Mouse (Mus musculus) lung, embryonic 14.5 days (tissue): Measurements from ENCODE around the gene Ranbp17. TPM values are rescaled to one million over a fixed set of nuclear protein-coding genes. Genes with fewer than 3 reads are reported as not detected.

ENCODE experiments used
- ATAC-seq: fragments of 200-750 bp; cut with Nextera tagmentation; 2 replicates; pipeline ENCODE4 v1.8.0; 2017; ENCODE audit warnings: mild to moderate bottlenecking, moderate TSS enrichment, moderate library complexity; ENCODE audit not compliant: insufficient read depth
- DNase-seq: peaks from one replicate; pipeline ENCODE4 v3.0.0-alpha.2; 2015
- H3K27ac ChIP-seq: fragments of 300-500 bp; sonication (generic); 2 replicates; pipeline ENCODE4 v1.5.1; 2014; ENCODE audit warnings: low read depth, mild to moderate bottlenecking, moderate library complexity
- H3K27me3 ChIP-seq: fragments of 300-500 bp; sonication (generic); 2 replicates; pipeline ENCODE4 v1.6.1; 2014; ENCODE audit warnings: low read length, control low read depth; ENCODE audit not compliant: insufficient read depth
- H3K36me3 ChIP-seq: fragments of 300-500 bp; sonication (generic); 2 replicates; pipeline ENCODE4 v1.6.1; 2014; ENCODE audit warnings: control low read depth; ENCODE audit not compliant: insufficient read depth
- H3K4me1 ChIP-seq: fragments of 300-500 bp; sonication (generic); 2 replicates; pipeline ENCODE4 v1.6.1; 2014; ENCODE audit warnings: antibody characterized with exemption, control low read depth; ENCODE audit not compliant: insufficient read depth
- H3K4me2 ChIP-seq: fragments of 300-500 bp; sonication (generic); 2 replicates; pipeline ENCODE4 v1.6.1; 2014; ENCODE audit warnings: mild to moderate bottlenecking
- H3K4me3 ChIP-seq: fragments of 300-500 bp; sonication (generic); 2 replicates; pipeline ENCODE4 v1.5.1; 2014; ENCODE audit warnings: low read depth, low read length
- H3K9ac ChIP-seq: fragments of 300-500 bp; sonication (generic); 2 replicates; pipeline ENCODE4 v1.6.1; 2014
- H3K9me3 ChIP-seq: fragments of 300-500 bp; sonication (generic); 2 replicates; pipeline ENCODE4 v1.6.1; 2016; ENCODE audit warnings: low read depth, low read length, control low read depth
- CTCF ChIP-seq: IDR thresholded peaks from 2 replicates; pipeline ENCODE4 v1.5.1; 2016; ENCODE audit warnings: antibody characterized with exemption, low read depth
- WGBS: fragments of 180-500 bp; shearing (Covaris S2); extraction: QIAGEN DNeasy Blood & Tissue Kit; methylation state at CpG from one replicate; pipeline ENCODE4 v1.1.7; 2014; 5-methylcytosine and 5-hydroxymethylcytosine counted together
- polyA plus RNA-seq: library from polyadenylated mRNA; unstranded; fragments of >200 nt; fragmentation: Nextera tagmentation; extraction: Ambion mirVana; gene quantifications from 2 replicates; pipeline ENCODE4 v1.2.1, GENCODE M21; 2014

The Ranbp17 gene
- polyA plus RNA-seq, 1 experiment from 2014 or later: 6.5 TPM

DNA sequence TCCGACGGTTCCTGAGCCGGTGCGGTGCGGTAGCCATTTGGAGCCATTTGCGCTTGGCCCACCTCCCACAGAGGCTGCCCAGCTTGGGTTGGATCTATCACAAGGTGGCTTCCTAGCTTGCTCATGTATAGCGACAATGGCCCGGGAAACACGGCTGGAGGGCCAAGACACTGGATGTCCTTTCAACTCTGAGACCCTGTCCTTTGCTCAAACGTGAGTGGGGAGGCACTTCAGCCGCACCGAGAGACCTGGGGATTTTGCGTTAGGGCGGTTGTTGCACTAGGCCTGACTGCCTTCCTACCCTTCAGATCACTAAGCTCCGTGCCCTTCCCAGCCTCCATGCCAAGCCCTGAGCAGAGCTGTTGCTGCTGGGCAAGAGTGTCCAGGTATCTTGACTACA, 315.9 kb downstream of the Ranbp17 start:
- no peaks in the 10 kb centered on the region for H3K9me3 ChIP-seq
- H3K4me2 ChIP-seq: no peak overlapping the region
- DNase-seq (no peak), ATAC-seq (no peak)
- H3K4me1 ChIP-seq: no peaks in the 10 kb centered on the region
- peaks cover 96% of the 10 kb centered on the region for H3K27me3 ChIP-seq
- H3K36me3 ChIP-seq: no peaks in the 10 kb centered on the region
- H3K4me3 ChIP-seq: no peak overlapping the region
- no peak for TF ChIP-seq CTCF
- WGBS: 30% methylated on average over 15 of the region's 15 CpGs
- H3K27ac ChIP-seq: no peak overlapping the region
- H3K9ac ChIP-seq: no peak overlapping the region

DNA sequence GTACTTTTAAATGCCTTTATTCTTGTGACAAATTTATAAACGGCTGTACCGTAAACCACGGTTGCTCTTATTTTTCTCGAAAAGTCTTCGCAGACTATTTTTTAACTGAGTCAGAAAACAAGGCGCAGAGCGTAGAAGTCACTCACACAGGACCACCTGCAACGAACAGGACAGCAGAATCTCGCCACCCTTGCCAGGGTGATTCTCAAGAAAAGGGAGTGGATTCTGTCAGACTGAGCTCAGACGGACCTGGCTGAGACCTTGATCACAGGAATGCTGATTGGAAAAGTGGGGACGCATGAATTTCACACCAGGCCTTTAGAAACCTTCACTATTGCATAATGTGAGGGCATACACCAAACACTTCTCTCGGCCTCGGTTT, 316.4 kb downstream of the Ranbp17 start:
- no peaks in the 10 kb centered on the region for H3K9me3 ChIP-seq
- H3K9ac ChIP-seq: no peak overlapping the region
- H3K36me3 ChIP-seq: no peaks in the 10 kb centered on the region
- H3K4me3 ChIP-seq: no peak overlapping the region
- ATAC-seq: no peak
- H3K27ac ChIP-seq: no peak overlapping the region
- DNase-seq: no peak
- no peaks in the 10 kb centered on the region for H3K4me1 ChIP-seq
- no peak for TF ChIP-seq CTCF
- peaks cover 95% of the 10 kb centered on the region for H3K27me3 ChIP-seq
- H3K4me2 ChIP-seq: no peak overlapping the region
- WGBS: 31% methylated on average over 13 of the region's 13 CpGs

DNA sequence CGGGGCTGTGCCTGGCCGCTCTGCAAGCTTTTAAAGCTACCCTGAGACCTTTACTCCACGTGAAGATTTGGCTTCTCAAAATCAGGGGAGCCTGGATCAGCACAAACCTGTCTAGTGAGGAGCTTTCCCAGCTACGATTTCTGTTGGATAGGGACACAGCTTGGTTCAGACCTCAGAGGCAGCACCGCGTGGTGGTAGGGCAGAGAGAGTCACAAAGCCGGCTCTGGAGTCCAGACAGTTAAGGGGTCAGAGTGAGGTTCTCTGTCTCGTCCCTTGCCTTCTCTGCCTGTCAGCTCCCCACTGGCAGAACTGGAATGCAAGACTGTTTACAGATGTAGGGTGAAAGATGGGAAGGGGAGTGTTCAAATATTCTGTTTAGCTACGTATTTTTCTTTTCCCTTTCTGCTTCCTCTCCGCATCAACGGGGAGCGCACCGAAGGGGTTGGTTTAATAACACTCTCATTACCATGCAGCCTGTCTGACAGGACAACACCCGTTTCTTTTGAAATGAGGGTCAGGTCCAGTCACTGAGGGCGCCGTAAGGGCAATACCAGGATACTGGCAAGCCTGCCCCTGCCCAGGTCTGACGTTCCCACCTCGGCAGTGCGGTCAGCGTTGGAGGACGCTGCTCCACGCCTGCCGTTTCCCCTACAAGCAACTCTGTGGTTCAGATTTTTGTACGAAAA, 317.0 kb downstream of the Ranbp17 start:
- WGBS: 18% methylated on average over 24 of the region's 24 CpGs
- no peak overlapping the region for H3K4me3 ChIP-seq
- no peak for TF ChIP-seq CTCF
- peaks cover 95% of the 10 kb centered on the region for H3K27me3 ChIP-seq
- ATAC-seq (no peak), DNase-seq (no peak)
- no peak overlapping the region for H3K9ac ChIP-seq
- no peaks in the 10 kb centered on the region for H3K36me3 ChIP-seq
- H3K4me1 ChIP-seq: no peaks in the 10 kb centered on the region
- no peak overlapping the region for H3K4me2 ChIP-seq
- no peaks in the 10 kb centered on the region for H3K9me3 ChIP-seq
- no peak overlapping the region for H3K27ac ChIP-seq

DNA sequence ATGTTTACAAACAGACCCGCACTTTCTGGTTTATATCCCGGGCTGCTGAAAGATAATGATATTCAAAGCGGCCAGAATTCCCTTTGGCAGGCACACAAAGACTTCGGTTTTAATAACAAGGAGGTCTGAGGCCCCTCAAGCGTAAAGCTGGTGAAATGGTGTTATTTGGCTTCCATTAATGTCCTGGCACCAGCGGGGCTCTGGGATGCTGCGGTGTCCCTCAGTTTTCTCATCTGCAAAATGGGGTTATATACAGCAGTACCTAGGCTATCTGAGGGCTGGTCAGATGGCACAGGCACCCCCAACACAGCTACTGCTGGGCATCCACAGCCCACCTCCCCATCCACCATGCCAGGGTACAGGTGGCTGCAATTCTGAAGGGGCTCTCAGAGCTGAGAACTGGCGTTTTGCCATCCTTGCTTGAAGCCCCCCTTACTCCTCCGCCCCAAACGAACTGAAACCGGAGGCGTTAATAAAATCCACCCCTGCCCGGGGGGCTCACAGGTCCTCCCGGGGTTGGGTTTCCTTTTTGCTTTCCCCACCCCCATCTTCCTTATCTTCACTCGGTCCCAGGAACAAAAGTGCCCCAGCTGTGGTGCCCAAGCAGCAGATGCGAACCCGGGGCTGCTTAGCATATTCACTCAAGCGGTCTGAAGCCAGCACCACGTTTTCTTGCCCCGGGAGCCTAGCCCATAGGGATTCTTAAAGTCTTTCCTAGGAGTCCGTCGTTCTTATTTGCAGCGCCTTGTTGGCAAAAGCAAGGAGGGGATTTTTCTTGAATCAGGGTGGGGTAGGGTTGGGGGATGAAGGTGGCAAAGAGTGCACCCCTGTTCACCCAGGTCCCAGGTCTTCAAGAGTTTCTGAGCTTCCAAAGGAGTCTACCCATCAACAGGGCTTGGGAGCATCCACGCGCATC, 317.8 kb downstream of the Ranbp17 start:
- WGBS: 5% methylated on average over 25 of the region's 25 CpGs

DNA sequence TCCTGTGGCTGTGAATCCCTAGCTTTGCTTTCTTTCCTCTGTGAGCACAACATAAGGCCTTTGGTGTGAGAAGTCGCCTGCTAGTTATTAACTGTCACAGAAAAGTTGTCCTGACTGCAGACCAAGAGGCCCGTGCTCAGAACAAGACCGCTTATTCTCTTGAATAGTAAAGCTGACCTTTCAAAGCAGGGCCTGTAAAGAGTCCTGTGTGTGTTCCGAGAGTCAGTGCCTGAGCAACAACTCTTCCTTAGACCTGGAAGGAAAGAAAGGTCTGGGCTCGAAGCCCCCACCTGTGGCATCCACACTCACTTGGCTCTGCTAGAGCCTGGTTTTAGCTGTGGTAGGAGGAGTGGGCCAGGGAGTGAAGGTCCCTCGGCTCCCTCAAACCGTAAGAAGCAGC, 318.5 kb downstream of the Ranbp17 start:
- 27% methylated on average over 7 of the region's 7 CpGs for WGBS
- Histone ChIP-seq H3K4me3 (no peak overlapping the region), H3K36me3 (no peaks in the 10 kb centered on the region), H3K27ac (no peak overlapping the region), H3K9me3 (no peaks in the 10 kb centered on the region), H3K27me3 (peaks cover 88% of the 10 kb centered on the region), H3K4me1 (no peaks in the 10 kb centered on the region), H3K4me2 (no peak overlapping the region), H3K9ac (no peak overlapping the region)
- ATAC-seq: no peak
- TF ChIP-seq CTCF: no peak
- DNase-seq: no peak

More for the DNA sequence above, 317.8 kb downstream of the Ranbp17 start:
- no peak for TF ChIP-seq CTCF
- Histone ChIP-seq H3K27me3 (peaks cover 95% of the 10 kb centered on the region), H3K27ac (no peak overlapping the region), H3K4me1 (no peaks in the 10 kb centered on the region), H3K36me3 (no peaks in the 10 kb centered on the region), H3K9ac (no peak overlapping the region), H3K4me3 (no peak overlapping the region), H3K9me3 (no peaks in the 10 kb centered on the region), H3K4me2 (no peak overlapping the region)
- no peak for ATAC-seq
- DNase-seq: no peak

DNA sequence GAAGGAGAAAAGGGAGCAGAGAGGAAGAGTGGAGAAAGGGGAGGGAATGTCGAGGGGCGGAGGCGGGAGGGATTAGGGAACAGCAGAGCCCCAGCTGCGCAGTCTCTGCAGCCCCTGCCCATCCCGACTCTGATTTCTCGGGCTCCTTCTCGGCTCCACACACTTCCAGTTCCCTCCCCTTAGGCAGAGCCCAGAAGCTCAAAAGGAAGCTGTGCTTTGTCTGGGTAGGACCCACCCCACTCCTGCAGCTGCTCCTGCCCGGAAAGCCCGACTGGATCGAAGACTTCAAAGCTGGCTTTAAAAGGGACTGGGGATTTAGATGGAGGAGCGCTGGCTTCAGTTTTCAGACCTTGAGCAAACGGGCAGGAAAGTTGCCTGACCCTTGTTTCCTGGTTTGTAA, 319.9 kb downstream of the Ranbp17 start:
- WGBS: 2% methylated on average over 10 of the region's 12 CpGs
- Histone ChIP-seq H3K4me3 (no peak overlapping the region), H3K4me1 (no peaks in the 10 kb centered on the region), H3K4me2 (peak overlapping the region; percentile 18; the same call in 1 of the 2 replicates), H3K9me3 (no peaks in the 10 kb centered on the region), H3K27ac (no peak overlapping the region), H3K27me3 (peaks cover 75% of the 10 kb centered on the region), H3K9ac (no peak overlapping the region), H3K36me3 (no peaks in the 10 kb centered on the region)
- DNase-seq (no peak), ATAC-seq (peak; percentile 63)
- TF ChIP-seq CTCF: no peak

DNA sequence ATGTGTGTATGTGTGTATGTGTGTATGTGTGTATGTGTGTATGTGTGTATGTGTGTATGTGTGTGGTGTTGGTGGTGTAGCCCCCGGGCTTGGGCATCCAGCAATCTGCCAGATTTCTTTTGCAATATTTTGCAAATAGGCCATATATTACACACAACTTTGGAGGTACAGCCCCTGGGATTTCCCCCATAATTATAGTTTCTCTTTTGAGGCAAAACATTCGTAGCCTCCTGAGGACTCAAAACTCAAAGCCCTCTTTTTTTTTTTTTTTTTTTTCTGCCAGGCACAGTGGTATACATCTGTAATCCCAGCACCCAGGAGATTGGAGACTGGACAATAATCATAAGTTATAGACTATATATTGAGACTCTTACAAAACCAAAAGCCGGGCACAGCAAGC, 331.7 kb downstream of the Ranbp17 start:
- no peak for TF ChIP-seq CTCF
- H3K9ac ChIP-seq: no peak overlapping the region
- H3K9me3 ChIP-seq: no peaks in the 10 kb centered on the region
- 85% methylated on average over 3 of the region's 3 CpGs for WGBS
- no peak overlapping the region for H3K4me3 ChIP-seq
- H3K4me2 ChIP-seq: no peak overlapping the region
- no peaks in the 10 kb centered on the region for H3K36me3 ChIP-seq
- no peaks in the 10 kb centered on the region for H3K4me1 ChIP-seq
- peaks cover 27% of the 10 kb centered on the region for H3K27me3 ChIP-seq
- ATAC-seq: no peak
- H3K27ac ChIP-seq: no peak overlapping the region
- no peak for DNase-seq
